Mouse (Mus musculus): ENCODE data around the gene Foxn4.

DNA sequence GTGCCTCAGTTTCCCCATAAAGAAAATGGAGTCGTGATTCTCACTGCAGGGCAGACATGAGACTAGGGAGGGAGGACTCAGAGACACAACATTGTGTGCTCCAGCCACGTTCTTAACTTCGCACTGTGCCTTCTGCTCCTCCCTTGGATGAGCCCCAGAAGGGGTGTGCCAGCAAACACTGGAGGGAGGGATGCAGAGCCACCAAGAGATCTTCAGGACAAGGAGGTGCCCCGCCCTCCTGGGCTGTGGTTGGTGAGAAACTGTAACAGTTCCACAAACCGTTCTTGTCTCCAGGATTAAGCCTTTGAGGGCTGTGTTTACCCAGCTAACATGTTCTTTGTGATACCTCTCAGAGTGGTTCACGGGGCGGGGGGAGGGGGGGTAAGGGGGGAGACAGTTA, 5.0 kb downstream of the Foxn4 start:
- TF ChIP-seq POLR2A (IDR thresholded peaks at IDR 0.05; ENCODE audit: low read depth, low read length) (no peak), CTCF (IDR thresholded peaks at IDR 0.05; ENCODE audit: extremely low read depth, insufficient read depth, insufficient read length, insufficient replicate concordance) (no peak)
